Mouse (Mus musculus) ES-CJ7 (cell line): ENCODE data around the gene Cks1brt.
"Not testable (repeated sequence)": the region's sequence is repeated elsewhere in the genome, so short reads cannot be mapped to it uniquely, and the experiment has no call there.

Experiments used
- DNase-seq: peaks from one replicate; pipeline ENCODE4 v3.0.0; 2011; ENCODE audit warnings: low read depth, low spot score

Gene Cks1brt

GRCm38 (mm10) chr8:85151624-85152023 lies at the start of gene Cks1brt:
Gene Cks1brt (plus strand): TSS chr8:85151924.
- DNase-seq, result peak; percentile 1

GRCm38 (mm10) chr8:85113241-85113640 lies 38.5 kb upstream of the Cks1brt start:
- no peak for DNase-seq

GRCm38 (mm10) chr8:85115501-85115900 lies 36.2 kb upstream of the Cks1brt start:
- DNase-seq, result peak; percentile 69

GRCm38 (mm10) chr8:85116984-85117383 lies 34.7 kb upstream of the Cks1brt start:
- DNase-seq, result no peak

- peak; percentile 97 for DNase-seq
Observed at GRCm38 (mm10) chr8:85119052-85119981, 32.4 kb upstream of the Cks1brt start.

- DNase-seq, result not testable (repeated sequence)
Observed at GRCm38 (mm10) chr8:85120251-85120650, 31.5 kb upstream of the Cks1brt start.

- DNase-seq, result no peak
Observed at GRCm38 (mm10) chr8:85122995-85123394, 28.7 kb upstream of the Cks1brt start, which contains the start of gene Zfp791. Gene Zfp791 (minus strand): TSS chr8:85123095.

- no peak for DNase-seq
Observed at GRCm38 (mm10) chr8:85123691-85124090, 28.0 kb upstream of the Cks1brt start.

- no peak for DNase-seq
Observed at GRCm38 (mm10) chr8:85132335-85132734, 19.4 kb upstream of the Cks1brt start.

- DNase-seq, result not testable (repeated sequence)
Observed at GRCm38 (mm10) chr8:85135690-85136089, 16.0 kb upstream of the Cks1brt start.

- peak; percentile 1 for DNase-seq
Observed at GRCm38 (mm10) chr8:85142516-85142915, 9.2 kb upstream of the Cks1brt start.

GRCm38 (mm10) chr8:85171291-85171690 lies 19.6 kb downstream of the Cks1brt start:
- DNase-seq, result peak; percentile 69

GRCm38 (mm10) chr8:85175892-85176291 lies 24.2 kb downstream of the Cks1brt start:
- peak; percentile 1 for DNase-seq

- no peak for DNase-seq
Observed at GRCm38 (mm10) chr8:85192346-85192745, 40.6 kb downstream of the Cks1brt start.

GRCm38 (mm10) chr8:85220220-85220619 lies 68.5 kb downstream of the Cks1brt start:
- DNase-seq, result no peak

GRCm38 (mm10) chr8:85220992-85221391 lies 69.3 kb downstream of the Cks1brt start:
- peak; percentile 31 for DNase-seq
